Mouse (Mus musculus): ENCODE measurements around the gene Hira.
A peak's percentile ranks its signal among the peaks of the same experiment; 100 is the strongest.
"Not testable (repeated sequence)": the region's sequence is repeated elsewhere in the genome, so short reads cannot be mapped to it uniquely, and the experiment has no call there.

Gene Hira

DNA sequence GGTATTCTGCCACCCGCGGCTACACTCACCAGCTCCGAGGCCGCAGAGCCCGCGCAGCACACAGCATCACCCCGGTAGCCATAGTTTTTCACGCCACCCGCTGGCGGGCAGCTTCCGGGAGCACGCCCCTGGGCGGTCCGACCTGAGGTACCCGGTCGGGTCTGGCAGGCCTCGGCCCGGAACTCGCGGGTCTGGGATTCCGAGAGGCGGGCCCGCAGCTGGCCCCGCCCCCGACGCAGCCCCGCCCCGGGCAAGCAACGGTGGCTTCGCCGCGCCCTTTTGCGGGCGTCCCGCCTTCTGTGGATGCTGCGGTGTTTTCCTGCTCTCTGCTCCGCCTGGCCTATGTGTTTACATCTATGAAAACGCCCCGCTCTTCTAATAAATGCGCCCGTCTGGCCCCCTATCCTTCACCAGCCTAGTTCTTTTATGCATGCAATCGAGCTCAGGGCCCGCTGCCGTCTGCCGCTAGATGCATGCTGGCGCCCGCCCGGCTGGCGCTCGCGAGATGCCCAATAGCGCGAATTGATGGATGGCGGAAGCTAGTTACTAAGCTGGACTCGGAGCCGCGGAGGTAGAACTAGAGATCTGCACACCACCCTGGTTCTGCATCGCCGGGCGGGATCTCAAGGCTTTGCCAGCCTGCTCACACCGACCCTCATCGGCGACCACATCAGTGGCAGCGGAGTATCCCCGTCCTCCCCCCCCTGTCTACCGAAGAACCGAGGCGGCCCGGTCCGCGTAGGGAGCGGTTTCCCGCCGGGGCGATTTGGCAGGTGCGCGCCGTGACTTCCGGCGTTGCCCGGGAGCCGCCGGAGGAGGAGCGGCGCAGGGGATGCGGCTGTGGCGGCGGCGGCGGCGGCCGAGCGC is at the start of gene Hira, which contains the start of gene Mrpl40:
Hira (plus strand) TSS at position 596 of the 867 bp plus-strand sequence.
Mrpl40 (minus strand) TSS at position 421 of the 867 bp plus-strand sequence.
- DNase-seq (ENCODE audit: low read depth, low spot score): peak; percentile 94

DNA sequence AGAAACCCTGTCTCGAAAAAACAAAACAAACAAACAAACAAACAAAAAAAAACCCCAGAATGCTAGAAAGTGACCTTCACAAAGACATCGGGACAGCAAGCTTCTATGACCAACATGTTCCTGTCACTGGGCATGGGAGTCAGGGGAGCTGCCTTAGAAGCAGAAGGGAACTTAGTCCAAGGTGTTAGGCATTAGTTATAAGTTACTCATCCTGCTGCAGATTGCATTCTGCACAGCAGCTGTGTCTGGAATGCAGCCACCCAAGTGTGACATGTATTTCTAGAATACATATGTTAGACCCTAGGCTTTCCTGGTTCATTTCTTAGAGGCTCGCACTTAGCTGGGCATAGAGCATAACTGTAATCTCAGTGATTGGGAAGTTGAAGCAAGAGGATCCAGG is 48.2 kb upstream of the Hira start:
- no peak for DNase-seq (ENCODE audit: low read depth, low spot score)

DNA sequence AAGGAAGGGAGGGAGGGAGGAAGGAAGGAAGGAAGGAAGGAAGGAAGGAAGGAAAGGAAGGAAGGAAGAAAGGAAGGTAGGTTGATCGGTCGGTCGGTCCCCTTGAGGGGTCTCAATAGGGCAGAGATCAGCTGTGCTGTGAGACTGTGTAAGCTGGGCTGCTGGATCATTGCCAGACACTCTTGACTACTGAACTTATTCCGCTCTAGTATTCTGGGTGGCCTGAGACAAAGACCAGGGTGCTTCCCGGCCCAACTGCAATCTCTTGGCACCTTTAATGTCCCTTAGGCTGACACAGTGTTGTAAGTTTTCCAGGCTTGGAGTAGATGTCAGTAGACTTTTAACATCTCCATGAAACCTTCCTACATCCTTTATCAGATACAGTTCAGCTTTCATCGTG is 47.7 kb upstream of the Hira start:
- DNase-seq (ENCODE audit: low read depth, low spot score): no peak

DNA sequence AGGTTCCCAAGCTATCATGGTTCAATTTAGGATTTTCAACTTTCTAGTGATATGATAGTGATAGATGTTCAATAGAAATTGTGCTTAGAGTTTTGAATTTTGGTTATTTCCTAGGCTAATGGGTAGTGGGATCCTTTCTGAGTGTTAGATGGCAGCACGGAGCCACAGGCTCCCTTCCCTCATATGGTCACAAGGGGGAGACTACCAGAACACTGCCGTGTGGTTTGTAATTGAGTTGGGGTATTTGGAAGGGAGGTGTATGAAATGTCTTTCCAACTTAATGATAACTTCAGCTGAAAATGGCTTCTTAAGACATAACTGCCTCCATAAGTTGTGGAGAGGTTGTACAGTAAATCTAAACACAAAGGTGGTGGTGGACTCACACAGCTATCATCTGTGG is 43.4 kb upstream of the Hira start:
- no peak for DNase-seq (ENCODE audit: low read depth, low spot score)

- no peak for DNase-seq (ENCODE audit: low read depth, low spot score)
These were observed 40.8 kb upstream of the Hira start for GRCm38 (mm10) chr16:18836073-18836467.

DNA sequence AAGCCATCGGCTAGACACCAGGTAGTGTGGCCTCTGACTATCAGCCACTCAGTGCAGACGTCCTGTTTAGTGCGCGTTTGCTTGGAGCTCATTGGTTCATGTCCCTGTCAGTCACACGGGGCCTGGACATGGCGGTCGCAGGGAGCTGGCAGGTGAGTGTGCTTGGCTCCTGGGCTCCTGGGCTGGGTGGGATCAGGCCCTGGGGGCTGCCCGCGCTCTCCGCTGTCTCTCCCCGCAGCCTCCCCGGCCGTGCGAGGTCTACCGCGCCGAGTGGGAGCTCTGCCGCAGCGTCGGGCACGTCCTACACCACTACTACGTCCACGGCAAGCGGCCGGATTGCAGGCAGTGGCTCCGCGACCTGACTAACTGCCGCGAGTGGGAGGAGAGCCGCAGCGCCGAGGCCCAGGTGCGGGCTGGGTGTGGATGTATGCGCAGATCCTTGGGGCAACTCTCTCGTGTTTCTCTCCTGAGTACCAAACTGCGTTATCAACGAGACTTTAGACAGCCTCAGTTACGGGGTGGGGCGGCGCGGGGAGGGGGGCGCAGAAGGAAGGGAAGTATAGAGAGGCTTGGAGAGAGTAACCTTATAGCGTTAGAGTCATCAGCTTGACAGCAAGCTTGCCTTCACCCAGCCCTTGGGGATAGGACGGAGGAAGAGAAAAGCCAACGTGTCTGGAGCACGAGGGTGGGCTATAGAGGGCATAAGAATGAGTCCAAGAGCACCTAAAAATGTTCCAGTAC is 40.2 kb upstream of the Hira start, which contains the start of the genes 2510002D24Rik and Gm28539:
2510002D24Rik (plus strand) TSS at position 111 of the 741 bp plus-strand sequence.
Gm28539 (plus strand) TSS at position 117 of the 741 bp plus-strand sequence.
- peak; percentile 96 for DNase-seq (ENCODE audit: low read depth, low spot score)

DNA sequence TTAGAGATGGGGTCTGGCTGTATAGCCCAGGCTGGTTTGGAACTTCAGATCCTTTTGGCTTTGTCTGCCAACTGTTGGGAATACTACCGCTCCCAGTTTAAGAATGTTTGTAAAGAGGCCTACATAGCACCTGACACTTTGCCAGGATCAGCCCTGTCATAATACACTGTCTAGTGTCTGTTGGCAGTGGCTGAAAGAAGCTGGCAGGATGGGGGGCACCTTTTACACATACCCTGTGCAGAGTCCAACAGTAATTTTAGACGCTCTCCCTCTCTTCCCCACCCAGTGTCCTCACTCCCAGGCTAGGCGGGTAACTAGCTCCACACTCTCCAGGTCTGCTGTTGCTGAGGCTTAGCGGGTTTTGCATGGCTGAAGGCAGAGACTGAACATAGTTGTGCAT is 38.5 kb upstream of the Hira start:
- DNase-seq (ENCODE audit: low read depth, low spot score): no peak

DNA sequence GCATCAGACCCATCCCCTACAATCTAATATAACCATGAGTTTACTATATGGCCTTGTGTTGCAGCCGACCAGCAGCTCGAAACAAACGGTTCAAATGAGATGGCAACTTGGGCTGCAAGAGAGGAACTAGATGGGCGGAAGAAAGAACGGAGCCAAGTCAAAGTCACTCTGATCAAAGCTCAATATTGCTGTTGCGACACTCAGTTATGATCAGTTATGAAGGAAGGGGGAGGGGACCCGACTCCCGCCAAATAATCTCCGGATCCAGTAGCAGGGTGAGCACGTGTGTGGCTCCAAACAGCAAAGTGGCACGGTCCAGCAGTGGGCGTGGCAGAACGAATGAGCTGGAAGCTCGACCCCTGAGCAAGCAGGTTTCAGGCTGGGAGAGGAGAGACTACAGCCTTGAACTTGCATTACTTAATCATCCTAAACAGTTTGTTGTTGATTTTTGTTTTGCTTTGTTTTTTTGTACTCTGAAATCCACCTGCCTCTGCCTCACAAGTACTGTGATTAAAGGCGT is 30.5 kb upstream of the Hira start:
- no peak for DNase-seq (ENCODE audit: low read depth, low spot score)

GRCm38 (mm10) chr16:18849521-18850190 is 27.2 kb upstream of the Hira start:
- not testable (repeated sequence) for DNase-seq (ENCODE audit: low read depth, low spot score)

DNA sequence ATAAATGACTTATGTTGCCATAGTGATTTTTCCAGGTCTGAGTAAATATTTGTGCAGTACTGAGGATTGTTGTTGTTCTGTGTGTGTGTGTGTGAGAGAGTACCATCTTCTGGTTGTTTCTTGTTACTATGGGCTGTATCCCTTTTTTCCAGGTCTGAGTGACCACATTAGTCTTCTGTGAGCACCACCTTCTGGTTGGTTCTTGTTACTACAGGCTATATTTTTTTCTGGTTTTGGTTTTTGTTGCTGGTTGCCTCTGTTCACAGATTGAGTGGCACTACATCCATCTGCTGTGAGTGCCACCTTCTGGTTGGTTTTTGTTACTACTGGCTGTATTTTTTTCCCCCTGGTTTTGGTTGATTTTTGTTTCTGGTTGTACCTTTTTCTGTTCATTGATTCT is 18.3 kb upstream of the Hira start:
- DNase-seq (ENCODE audit: low read depth, low spot score): peak; percentile 67

DNA sequence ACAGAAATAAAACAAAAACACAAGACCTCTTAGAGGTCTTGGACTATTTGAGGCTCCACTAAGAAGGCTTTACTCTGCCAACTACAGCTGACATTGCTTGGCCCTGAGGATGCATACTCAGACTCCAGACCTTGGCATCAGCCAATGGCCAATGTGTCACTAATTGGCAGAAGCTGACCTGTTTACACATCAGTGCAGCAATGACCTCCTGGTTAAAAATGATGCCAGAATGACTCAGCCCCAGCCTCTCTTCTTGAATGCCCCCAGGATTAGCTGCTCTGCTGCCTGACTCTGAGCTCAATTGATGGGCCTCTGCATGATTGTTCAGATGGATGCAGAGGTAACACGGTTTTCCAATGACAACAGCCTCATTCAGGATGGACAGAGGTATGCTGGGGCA is 16.7 kb upstream of the Hira start:
- DNase-seq (ENCODE audit: low read depth, low spot score): no peak

DNA sequence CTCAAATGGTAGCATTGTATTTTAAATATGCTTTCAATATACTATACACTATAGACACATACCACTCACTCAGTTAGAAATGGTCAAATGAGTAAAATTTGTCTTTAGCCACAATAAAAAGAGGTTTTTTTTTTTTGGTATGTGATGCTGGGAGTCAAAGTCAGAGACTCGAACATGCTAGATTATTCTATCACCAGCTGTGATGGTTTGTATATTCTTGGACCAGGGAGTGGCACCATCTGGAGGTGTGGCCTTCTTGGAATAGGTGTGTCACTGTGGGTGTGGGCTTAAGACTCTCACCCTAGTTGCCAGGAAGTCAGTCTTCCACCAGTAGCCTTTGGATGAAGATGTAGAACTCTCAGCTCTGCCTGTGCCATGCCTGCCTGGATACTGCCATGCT is 6.3 kb upstream of the Hira start:
- not testable (repeated sequence) for DNase-seq (ENCODE audit: low read depth, low spot score)

GRCm38 (mm10) chr16:18876091-18876441 is 771 bp upstream of the Hira start:
- DNase-seq (ENCODE audit: low read depth, low spot score): no peak

- peak; percentile 81 for DNase-seq (ENCODE audit: low read depth, low spot score)
These were observed 701 bp downstream of the Hira start for GRCm38 (mm10) chr16:18877386-18878090.

DNA sequence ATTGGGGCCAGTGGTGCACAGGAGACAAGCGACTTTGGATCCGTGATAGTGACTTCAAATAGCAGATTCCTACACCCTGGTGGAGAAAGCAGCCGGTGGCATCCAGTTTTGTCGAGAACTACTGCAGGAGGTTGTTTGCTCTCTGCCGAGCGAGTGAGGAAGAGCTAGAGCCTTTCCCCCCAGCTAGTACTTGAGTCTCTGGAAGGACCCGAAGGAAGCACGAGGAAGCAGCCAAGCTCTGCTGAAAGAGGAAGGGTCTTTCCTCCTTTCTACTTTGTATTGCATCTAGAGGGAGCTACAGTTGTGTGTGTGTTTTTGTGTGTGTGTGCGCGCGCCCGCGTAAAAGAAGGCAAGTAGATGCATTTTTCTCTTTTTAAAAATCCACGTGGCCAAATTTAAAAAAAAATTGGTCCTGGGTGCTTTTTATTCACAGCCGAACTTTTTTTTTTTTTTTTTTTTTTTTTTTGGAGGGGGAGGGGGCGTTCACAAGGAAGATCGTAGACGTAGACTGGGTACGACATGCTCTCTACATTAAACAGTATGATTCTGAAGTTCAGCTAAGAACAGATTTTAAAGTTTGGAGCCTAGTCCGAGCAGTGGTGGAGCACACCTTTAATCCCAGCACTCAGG is 1.4 kb downstream of the Hira start:
- DNase-seq (ENCODE audit: low read depth, low spot score): no peak

- no peak for DNase-seq (ENCODE audit: low read depth, low spot score)
These were observed 7.2 kb downstream of the Hira start for GRCm38 (mm10) chr16:18884044-18884443.

- DNase-seq (ENCODE audit: low read depth, low spot score): no peak
These were observed 17.1 kb downstream of the Hira start for GRCm38 (mm10) chr16:18893840-18894372.

DNA sequence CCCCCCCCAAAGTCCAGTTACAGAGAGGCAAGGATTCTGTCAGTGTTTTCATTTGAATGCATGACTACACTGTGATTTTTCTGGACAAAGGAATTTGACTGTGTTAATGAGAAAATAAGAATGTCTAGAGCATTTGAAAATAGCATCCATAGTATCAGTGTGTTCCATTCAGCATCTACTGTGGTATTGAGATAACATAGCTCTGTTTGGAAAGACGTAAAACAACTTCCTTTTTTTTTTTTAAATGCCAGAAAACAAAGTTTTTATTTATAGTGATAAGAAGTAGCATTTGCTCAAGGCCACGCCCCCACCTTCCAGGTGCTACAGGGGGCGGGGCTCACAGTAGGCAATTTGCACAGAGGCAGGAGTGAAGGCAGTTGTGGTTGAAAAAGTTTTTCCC is 18.4 kb downstream of the Hira start:
- DNase-seq (ENCODE audit: low read depth, low spot score): no peak

DNA sequence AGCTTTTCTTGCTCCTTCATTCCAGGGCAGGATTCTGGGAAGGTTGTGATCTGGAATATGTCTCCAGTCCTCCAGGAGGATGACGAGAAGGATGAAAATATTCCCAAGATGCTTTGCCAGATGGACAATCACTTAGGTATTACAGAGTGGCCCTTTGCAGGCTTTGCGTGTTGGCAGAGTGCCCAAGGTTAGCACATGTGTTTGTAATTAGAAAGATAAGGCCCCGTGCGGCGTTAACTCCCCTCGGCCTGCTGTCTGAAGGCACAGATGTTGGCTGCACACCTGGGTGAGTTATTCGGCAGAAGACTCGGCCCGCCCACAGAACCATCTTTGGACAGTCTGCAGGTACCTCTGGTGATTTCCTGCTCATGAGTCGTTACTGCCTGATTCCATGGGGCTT is 19.6 kb downstream of the Hira start:
- no peak for DNase-seq (ENCODE audit: low read depth, low spot score)

DNA sequence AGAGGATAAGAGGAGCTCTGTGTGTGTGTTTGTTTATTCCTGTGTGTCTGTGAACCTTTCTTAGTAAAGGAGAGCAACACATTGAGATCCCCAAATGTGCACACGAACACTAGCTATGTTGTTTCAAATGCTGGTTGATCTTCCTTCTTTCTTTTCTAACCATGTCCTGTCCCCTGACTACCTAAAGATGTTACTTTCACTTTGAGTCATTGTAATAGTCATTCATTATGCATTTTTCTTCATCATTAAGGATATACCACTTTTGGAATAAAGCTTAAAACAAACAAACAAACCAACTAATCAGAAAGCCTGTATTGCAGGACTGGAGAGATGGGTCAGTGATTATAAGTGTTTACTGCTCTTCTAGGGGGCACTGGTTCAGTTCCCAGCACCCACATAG is 28.8 kb downstream of the Hira start:
- DNase-seq (ENCODE audit: low read depth, low spot score): no peak

DNA sequence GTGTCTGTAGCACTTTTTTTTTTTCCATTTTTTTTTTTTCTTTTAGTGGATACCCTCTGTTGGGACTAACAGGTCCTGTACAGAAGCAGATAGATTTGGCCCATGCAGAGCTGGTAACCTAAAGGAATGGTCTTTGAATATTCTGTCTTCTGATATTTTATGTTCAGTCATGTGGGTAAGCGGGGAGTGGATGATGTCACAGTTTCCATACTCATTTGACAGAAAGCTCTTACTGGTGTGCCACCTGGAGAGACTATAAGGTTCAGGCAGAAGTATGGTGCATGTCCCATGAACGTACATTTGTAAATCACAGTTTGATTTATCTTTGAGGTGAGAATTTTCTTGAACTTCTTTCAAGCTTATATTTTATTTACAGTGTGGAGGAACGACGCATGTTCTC is 39.2 kb downstream of the Hira start:
- DNase-seq (ENCODE audit: low read depth, low spot score): no peak
